Mouse (Mus musculus) inflammation-experienced regulatory T-cells, adult 6 months (primary cell): ENCODE measurements at regions not wholly inside any gene's neighbourhood (a gene's known extent, or its start where the extent isn't known, plus 50 kb on each side); places are given as distances from the start of the nearest gene placed in this dataset.

Experiments used
- ATAC-seq: one replicate; pipeline ENCODE4 v1.8.0; 2017

DNA sequence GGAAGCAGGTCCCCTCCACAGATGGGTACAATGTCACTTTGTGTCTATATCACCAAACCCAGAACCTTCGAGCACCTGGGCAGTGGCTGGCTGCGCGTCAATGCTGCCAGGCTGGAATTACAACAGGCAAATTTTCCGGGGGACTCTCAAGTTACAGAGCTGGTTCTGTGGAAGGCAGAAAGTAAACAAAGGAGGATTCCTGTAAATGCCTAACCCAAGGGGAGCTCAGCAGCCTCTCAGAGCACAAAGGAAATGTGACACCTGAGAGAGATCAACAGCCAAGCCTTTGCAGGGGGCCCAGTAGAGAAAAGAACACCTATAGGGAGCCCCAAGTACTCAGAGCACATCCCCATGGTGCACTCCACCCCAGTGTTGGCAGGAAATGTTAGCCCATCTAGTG lies 70.7 kb downstream of the Setd4 start:
- no peak for ATAC-seq

DNA sequence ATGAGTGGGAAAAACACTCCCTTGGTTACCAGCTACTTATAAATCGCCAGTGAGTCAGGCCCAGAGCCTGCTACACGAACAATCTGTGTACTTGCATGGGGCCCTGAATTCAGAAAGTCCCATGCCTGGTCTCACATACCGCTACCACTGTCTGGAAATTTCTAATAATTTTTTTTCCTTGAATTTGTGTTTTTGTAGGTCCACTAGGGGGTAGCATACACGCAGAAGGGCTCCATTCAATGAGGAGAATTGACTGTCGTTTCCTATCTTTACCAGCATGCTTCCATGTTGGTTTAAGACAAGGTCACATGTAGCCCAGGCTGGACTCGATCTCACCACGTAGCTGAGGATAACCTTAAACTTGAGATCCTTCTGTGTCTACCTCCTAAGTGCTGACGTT lies 71.9 kb downstream of the Setd4 start:
- ATAC-seq = no peak

DNA sequence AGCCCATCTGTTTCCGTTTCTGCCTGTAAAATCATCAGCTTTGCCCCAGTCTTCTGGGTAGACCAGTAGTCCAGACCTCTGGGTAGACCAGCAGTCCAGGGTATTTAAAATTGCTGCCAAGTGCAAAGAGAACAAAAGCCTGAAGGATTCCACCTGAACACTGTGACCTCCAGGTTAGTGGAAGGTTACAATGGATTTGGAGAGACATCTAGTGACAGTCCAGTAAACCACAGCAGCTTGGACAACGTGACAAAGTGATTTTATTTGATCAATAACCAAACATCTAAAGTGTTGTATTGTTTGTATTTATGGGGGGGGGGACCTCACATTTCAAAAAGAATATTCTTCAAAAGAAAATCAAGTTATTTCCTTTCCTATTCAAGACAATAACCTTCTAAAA lies 81.4 kb downstream of the Setd4 start:
- no peak for ATAC-seq

DNA sequence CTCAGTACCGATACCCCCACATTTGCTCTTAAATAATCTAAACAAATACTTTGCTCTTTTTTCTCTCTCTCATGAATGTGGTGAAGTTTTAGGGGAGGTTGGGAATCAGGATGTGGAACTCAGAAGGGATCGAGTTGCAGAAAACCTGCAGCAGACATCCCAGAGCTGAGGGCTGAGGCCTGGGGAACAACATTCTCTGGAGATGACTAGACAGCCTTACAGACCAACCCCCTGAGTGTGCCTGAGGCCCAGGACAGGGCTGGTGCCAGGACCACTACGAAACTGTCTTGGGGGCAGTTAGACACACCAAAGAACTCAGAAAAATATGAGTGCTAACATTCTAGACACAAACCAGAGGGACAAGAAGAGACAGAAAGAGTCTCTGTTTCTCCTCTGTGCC lies 83.4 kb downstream of the Setd4 start:
- ATAC-seq = no peak

DNA sequence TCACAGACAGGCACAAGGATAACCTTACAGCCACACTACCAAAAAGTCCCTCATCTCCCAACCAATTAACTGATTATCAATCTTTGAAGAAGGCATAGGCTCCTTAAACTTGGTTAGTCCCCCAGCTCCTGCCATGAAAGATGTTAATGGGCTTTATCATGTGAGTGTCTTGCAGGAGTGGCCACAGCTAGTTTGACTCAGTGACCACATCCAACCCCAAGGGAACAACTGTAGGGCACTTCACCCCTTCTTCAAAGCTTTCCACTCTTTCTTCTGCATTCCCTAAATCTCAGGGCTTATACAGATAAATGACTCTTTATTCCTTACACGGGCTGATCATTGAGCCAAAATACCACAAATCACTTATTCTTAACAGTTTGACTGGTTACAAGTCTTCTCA lies 85.2 kb downstream of the Setd4 start:
- ATAC-seq = no peak

DNA sequence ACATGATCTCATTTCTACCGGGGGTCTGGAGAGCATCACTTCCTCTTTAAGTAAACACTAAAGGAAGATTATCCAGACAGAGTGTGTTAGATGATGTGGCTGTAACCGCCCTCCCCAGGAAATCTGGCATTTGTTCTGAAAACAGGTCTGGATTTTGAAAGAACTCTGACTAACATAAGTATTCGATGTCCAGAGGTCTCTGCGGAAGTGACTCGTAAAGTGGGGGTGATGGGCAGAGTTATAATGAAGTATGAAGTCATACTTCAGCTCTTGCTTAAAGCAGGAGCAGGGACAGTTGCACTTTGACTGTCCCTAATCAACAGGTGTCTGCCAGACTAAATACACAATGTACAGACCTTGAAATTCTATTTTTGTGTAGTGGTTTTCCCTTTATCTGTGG lies 87.1 kb downstream of the Setd4 start:
- no peak for ATAC-seq

DNA sequence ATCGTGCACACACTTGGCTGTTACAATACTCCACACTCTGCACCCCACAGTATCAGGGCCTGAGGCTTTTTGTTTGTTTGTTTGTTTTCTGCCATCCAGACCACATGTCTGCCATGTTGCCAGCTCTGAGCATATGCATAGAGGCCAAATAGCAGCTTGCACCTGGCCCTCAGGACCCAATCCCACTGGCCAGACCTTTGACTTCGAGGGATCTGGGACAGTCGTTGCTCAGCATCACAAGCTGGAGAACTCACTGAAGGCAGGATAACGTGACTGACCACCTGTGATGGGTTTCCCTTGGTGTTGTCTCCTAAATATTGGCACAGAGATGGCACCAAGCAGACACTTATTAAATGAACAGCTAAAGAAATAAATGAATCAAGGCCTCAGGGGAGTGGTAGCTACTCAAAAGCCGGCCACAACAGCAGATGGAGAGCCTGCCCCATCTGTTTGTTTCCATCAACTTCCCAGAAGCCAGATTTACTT lies 88.4 kb downstream of the Setd4 start:
- ATAC-seq = no peak

DNA sequence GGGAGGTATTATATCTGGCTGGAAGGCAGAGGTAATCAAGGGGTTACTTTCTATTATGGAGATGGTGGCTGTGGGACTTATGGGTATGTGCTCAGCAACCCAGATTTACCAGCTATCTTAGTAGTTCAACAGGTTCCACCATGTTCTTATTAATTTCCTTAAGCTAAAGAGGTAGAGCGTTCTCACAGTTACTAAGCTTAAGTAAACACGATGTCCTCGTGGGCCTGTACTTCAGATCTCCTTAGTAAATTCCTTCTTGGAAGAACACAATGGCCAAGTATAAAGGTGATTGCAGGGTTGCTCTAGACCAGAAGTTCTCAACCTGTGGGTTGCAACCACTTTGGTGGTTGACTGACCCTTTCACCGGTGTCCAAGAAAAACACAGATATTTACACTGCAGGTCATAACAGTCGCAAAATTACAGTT lies 90.2 kb downstream of the Setd4 start:
- no peak for ATAC-seq

DNA sequence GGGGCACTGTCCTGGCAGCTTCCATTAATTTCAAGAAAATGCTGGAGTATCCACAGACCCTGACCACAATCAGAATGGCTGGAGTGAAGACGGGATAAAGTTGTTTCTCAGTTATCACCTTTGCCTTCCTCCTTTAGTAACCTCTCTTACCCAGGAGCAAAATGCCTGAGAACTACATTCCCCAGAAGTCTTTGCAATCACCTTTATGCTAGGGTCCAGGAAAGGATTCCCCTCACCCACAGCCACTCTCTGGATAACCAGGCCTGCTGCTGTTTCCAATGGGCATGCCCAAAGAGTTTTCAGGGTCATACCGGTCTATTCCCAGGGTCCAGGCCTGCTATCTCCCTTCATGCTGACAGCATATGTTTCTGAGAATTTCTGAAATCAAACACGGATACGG lies 91.9 kb downstream of the Setd4 start:
- ATAC-seq = no peak

DNA sequence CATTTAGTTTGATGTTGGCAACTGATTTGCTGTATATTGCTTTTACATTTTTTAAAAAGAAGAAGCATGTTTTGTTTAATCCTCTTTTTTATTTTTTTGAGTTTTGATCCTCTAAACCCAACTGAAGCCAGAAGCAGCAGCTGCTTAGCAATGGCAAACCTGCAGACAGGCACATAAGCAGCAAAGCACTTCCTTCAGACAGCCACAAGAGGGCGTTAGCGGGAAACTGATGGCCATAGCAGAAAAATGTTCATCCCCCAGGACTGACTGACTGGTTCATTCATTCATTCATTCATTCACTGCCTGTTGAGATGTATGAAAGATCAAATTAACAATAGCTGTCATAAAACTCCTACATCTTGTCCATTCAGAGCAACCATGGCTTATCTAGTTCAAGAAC lies 92.3 kb downstream of the Setd4 start:
- no peak for ATAC-seq

DNA sequence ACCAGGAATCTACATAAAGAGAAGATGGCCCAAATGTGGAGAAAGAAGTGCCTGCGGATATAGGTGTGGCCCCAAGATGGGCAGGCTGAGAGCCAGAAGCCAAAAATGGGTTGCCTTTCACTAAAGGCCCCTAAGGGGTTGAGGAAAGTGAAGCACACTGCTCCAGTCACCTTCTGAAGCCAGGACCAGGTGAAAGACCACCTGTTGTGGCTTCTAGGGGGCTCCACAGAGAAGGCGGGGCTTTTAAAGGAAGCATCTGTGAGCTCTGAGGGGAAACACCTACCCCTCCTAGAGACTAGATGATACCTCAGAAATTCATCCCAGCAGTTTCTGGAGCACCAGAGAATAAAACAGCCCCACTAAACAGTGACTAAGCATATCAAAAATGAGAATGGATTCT lies 105.1 kb downstream of the Setd4 start:
- no peak for ATAC-seq

DNA sequence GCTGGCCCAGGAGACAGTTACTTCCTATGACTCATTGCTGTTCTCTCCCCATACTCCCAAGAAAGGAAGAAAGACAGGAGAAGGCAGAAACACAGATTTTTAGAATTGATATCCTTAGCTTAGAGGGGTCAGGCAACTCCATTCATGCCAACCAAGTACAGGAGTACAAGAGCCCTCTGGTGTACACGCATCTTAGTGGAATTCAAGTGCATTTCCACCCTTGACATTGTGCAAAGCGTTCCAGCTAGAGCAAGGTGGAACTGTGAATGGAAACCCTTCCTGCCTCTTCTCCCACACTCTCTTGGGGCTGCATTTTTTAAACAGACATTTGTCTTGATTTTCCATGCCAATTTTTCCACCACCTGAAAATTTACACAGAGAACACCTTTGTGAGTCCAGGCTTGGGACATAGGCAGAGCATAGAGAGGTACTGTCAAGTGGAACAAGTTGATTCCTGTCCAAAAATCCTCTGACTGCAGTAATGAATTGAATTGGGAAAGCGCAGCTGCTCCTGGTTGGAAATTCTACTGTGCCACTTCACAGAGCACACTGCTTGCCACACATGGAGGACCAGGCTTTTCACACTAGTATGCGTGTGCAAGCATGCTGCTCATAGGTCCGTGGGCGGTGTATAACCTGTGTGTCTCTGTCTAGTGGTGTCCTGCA lies 110.4 kb downstream of the Setd4 start:
- no peak for ATAC-seq

DNA sequence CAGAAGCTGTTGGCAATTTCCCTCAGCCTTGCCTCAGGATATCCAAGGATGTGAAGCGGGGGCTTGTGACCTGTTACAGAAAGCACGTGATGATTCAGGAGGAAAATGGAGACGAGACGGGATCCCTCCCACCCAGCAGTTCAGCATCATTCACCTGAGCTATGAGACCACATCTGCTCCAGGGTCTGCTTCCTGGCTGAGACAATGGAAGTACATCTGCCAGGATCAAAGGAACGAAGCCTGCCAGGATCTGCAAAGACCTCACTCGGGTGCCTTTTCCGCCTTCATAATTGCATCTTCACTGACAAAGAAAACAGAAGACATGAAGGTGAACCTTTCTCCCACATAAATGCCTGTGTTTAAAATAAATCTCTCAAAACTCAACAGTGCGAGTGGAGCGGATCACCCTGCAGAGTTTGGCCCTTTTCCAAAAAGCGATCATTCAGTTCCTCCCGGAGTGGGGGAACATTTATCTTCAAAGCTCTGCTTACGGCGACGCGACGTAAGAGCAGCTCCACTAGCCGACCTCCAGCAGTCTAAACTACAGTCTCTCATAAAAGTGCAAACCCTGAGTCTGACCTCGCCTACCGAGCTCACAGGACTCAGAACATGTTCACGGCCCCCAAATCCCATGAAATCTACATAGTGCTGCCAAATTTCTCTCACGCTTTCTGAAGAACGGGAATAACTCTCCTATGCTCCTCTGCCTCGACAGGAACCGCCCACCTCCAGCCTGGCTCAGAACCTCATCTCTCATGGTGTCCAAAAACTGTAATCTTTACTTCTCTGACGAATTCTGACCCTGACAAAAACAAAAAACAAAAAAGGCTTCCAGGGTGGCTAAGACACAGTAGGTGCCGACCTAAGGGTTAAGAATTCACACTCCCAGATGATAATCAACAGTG lies 117.0 kb downstream of the Setd4 start:
- ATAC-seq = no peak

DNA sequence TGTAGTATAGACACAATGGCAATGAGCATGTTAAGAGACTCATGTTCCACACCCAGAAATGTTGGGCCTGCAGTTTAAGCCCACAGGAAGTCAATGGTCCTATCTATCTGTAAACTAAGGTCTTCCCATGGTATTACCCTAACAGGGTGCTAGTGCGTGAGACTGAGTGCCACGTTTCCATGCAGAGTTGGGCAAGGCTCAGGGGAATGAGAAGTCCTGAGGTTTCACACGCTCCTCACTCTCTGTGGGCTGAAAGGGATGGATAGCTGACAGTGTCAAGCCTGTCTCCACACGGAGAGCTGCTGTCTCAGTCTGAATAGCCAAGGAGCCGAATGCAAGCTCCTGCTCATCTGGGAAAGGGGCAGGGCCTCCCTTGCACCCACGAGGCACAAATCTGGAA lies 133.9 kb downstream of the Setd4 start:
- ATAC-seq = no peak

DNA sequence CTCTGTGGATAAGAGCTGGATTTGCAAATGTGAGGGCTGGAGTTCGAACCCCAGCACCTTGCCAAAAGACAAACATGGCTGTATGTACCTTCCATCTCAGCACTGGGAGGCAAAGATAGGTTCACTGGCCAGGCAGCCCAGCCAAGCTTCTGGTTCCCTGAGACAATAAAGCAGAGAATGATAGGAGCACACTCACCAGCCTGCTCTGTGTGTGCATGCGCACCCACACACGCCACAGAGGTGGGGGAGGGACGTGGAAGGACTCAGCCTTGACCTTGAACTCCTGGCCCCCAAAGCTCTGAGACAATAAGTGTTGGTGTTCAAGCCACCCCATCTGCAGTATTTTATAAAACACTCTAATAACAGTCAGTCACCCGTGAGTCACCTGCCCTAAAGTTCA lies 138.1 kb downstream of the Setd4 start:
- no peak for ATAC-seq

DNA sequence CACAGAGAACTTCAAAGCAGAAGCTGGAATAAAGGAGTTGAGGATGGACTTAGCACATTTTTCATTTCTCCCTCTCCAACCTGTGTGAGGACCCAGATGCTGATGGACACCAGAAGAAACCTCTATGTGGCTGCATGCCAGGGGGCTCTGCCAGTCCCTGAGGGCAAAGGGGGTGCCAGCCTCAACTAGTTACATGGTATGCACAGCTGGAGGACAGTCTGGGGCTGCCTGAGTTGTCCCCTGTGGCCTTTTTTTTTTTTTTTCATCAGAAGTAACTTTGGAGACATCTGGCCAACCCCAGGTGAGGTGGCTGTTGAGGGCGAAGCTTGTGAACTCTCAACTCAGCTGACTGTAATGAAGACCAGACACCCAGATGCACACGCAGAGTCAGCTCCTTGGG lies 139.0 kb downstream of the Setd4 start:
- no peak for ATAC-seq

DNA sequence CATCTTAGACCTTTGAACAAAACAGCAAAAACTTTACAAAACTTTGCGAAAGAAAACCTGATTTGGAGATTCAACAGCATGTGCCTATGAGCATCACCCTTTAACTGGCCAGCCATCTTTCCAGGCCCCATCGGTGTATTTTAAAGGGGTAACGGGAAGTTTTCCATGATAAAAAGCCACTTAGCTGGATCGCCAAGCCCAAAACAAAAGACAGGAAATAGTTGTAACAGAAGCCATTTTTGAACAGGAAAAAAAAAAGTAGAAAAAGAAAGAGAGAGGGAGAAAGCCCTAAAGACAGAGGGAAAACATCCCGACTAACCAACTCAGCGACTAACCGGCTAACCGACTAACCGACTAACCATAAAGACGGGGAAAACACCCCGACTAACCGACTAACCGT lies 140.5 kb downstream of the Setd4 start:
- no peak for ATAC-seq

DNA sequence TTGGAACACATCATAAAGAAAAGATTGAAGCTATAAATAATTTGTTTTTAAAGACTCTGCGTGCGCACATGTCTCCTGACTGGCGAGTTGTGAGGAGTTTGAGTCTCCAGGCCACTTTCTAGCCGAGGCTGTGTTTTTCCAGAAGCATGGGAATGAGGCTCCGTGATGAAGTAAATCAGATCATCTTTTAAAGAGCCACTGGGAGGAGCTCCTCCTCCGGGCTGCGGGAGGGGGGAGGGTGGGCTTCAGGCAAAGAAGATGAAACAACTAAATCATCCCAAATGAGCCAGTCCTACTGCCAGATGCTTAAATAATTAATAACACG lies 141.6 kb downstream of the Setd4 start:
- ATAC-seq = no peak

DNA sequence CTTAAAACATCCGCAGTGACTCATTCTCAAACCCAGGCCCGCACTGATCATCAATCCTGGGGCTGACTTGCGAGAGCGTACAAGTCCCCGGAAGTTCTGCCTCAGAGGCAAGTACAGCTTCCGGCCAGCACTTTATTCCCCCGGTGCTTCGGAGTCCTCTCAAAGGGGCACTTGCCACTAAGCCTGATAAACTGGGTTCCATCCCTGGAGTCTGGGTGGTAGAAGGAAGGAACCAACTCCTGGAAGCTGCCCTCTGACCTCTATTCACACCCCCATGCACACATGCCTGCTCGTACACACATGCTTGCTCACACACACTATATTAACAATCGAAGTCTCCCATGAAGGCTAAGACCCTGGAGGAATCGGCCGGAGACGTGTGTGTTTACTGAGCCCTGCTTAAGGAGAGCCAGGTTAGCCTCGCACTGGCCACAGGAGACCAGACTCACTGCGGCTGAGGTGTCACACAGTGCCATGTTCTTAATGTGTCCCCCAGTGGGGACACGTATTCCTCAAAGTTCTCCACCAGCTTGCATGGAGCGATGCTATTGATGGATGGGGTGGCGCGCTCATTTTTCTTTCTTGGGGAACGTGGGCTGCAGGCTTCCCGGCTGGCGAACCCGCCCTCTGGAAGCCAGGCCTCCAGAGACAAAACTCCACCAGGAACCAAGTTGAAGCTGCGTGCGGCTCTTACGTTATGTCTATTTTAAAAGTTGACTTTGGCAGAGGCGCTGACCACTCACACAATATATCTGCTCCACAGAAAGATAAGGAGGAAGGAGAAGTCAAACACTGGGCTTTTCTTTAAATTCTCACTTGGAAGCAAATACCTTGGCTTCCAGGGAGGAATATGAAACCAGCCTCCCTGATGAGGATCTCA lies 142.2 kb downstream of the Setd4 start:
- ATAC-seq = no peak

DNA sequence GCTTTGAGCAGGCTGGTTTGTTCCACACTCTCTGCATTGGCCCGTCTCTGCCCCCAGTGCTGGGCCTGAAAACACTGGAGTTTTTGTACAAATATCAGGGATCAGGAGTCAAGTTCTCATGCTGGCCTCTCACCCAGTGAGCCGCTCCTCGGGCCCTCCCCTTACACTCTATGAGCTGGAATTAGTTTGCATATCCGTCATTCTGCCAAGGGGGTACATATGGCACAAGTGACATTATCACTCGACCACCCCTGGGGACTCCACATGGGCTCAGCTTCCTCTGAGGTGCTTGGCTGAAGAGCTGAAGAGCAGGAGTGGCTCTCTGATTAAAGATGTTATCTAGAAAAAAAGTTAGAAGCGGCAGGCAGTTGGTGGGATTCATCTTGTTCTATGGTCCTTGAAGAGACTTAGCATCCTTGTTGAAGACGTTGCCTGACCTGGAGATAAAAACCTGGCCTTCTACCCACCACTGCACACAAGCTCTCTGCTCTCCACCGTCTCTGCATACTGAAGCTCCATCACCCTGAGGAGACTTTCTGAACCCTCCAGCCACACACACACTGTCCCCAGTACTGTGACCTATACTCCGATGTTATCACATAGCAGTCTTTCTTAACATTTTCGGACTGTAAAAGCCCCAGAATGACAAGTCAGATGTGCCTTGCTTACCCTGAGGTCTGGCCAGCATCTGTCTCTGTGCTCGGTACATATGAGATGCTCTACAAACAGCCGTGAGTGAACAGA lies 144.2 kb downstream of the Setd4 start:
- no peak for ATAC-seq

DNA sequence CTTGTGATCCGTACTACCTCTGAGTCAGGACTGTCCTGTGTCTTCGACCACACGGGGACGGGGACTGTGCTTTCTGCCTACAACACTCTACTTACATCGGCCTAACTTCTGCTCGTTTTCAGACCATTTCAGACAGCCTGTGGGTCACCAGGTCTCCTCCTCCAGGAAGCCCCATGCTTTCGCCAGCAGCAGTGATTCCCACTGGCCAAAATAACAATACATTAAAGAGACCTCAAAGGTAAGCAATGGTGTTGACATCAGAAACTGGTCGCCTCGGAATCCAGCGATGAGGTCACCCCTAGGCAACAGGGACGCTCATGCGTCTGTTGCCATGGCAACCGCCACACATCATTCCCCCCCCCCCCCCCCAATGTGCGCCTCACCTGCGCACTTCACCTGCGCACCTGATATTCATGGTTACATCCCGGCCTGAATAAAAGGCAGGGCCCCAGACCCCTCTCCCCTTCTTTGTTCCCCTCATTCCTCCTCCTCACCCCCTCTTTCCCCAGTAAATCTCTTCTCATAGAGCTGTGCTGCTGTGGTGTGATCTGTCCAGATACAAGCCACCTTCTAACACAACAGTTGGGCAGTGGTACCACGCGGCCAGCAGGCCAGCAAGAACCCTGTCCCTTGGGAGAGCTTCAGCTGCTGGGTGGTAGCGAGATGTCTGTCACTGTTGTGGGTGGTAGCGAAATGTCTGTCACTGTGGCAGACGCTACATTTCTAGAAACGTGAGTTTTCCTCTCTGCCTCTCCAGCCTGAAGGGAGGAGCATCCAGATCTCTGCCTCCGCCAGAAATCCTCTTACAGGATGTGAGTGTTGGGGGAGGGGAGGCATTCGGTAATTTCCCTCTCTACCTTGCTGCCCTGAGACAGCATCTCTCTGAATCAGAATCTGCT lies 145.0 kb downstream of the Setd4 start:
- no peak for ATAC-seq
